Mouse (Mus musculus): ENCODE results near the gene Brpf3.
"Not testable (repeated sequence)": the region's sequence is repeated elsewhere in the genome, so short reads cannot be mapped to it uniquely, and the experiment has no call there.

Gene Brpf3

GRCm38 (mm10) chr17:28827665-28828231, 26.9 kb downstream of the Brpf3 start:
- DNase-seq (ENCODE audit: low spot score in 2 of 2) = no peak

GRCm38 (mm10) chr17:28829120-28829519, 28.2 kb downstream of the Brpf3 start:
- no peak for DNase-seq (ENCODE audit: low spot score in 2 of 2)

- no peak for DNase-seq (ENCODE audit: low spot score in 2 of 2)
These were observed 30.2 kb downstream of the Brpf3 start for GRCm38 (mm10) chr17:28831065-28831464.

GRCm38 (mm10) chr17:28832040-28832439, 31.1 kb downstream of the Brpf3 start:
- DNase-seq (ENCODE audit: low spot score in 2 of 2) = no peak

GRCm38 (mm10) chr17:28832875-28833274, 32.0 kb downstream of the Brpf3 start:
- DNase-seq (ENCODE audit: low spot score in 2 of 2) = no peak

GRCm38 (mm10) chr17:28834676-28835075, 33.8 kb downstream of the Brpf3 start:
- no peak for DNase-seq (ENCODE audit: low spot score in 2 of 2)

GRCm38 (mm10) chr17:28837840-28838239, 37.0 kb downstream of the Brpf3 start:
- no peak for DNase-seq (ENCODE audit: low spot score in 2 of 2)

GRCm38 (mm10) chr17:28841947-28842346, 41.1 kb downstream of the Brpf3 start:
- DNase-seq (ENCODE audit: low spot score in 2 of 2) = not testable (repeated sequence)

GRCm38 (mm10) chr17:28843665-28844064, 42.8 kb downstream of the Brpf3 start:
- DNase-seq (ENCODE audit: low spot score in 2 of 2) = no peak

GRCm38 (mm10) chr17:28846974-28847617, 46.2 kb downstream of the Brpf3 start:
- DNase-seq (ENCODE audit: low spot score in 2 of 2) = no peak

- no peak for DNase-seq (ENCODE audit: low spot score in 2 of 2)
These were observed 49.6 kb downstream of the Brpf3 start for GRCm38 (mm10) chr17:28850511-28850910.

- DNase-seq (ENCODE audit: low spot score in 2 of 2) = no peak
These were observed 53.5 kb downstream of the Brpf3 start for GRCm38 (mm10) chr17:28854377-28854776.

GRCm38 (mm10) chr17:28855166-28855885, 54.4 kb downstream of the Brpf3 start:
- DNase-seq (ENCODE audit: low spot score in 2 of 2) = peak; percentile 23 to 31

- DNase-seq (ENCODE audit: low spot score in 2 of 2) = no peak
These were observed 55.1 kb downstream of the Brpf3 start for GRCm38 (mm10) chr17:28856030-28856429.

GRCm38 (mm10) chr17:28858205-28858604, 57.3 kb downstream of the Brpf3 start, which contains the start of gene Pnpla1:
Gene Pnpla1, plus strand, starts transcription at chr17:28858411.
- no peak for DNase-seq (ENCODE audit: low spot score in 2 of 2)

- DNase-seq (ENCODE audit: low spot score in 2 of 2) = no peak
These were observed 63.0 kb downstream of the Brpf3 start for GRCm38 (mm10) chr17:28863926-28864325.

GRCm38 (mm10) chr17:28864464-28864863, 63.6 kb downstream of the Brpf3 start:
- no peak for DNase-seq (ENCODE audit: low spot score in 2 of 2)

GRCm38 (mm10) chr17:28866921-28867320, 66.0 kb downstream of the Brpf3 start:
- DNase-seq (ENCODE audit: low spot score in 2 of 2) = no peak

- DNase-seq (ENCODE audit: low spot score in 2 of 2) = no peak
These were observed 66.5 kb downstream of the Brpf3 start for GRCm38 (mm10) chr17:28867381-28867780.

GRCm38 (mm10) chr17:28869412-28870110, 68.7 kb downstream of the Brpf3 start:
- no peak for DNase-seq (ENCODE audit: low spot score in 2 of 2)

GRCm38 (mm10) chr17:28870435-28870834, 69.5 kb downstream of the Brpf3 start:
- no peak for DNase-seq (ENCODE audit: low spot score in 2 of 2)

GRCm38 (mm10) chr17:28871831-28872230, 70.9 kb downstream of the Brpf3 start:
- DNase-seq (ENCODE audit: low spot score in 2 of 2) = no peak
